Mouse (Mus musculus): ENCODE measurements around the gene Terb2.

DNA sequence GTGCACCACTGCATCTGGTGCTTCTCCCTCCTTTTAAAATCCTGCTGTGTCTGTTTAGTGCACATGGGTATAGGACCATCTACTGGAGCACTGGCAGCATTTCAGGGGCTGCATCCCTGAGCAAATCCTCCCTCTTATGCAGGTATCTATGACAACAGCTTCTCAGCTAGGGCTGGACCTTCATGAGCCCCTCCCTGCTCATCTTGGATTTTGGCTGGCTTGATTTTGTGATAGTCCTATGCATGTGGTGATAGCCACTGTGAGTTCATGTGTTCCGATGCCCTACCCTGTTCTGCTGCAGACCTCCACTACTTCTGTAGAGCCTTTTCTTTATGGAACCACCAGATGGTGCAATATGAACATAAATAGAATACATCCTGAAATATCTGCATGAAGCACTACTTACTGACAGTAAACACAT, 8.4 kb downstream of the Terb2 start:
- peak; percentile 51 for TF ChIP-seq CTCF (conservative IDR thresholded peaks at IDR 0.05; ENCODE audit: insufficient read depth, insufficient read length, low read depth, low read length)
- no peak for TF ChIP-seq POLR2A (IDR thresholded peaks at IDR 0.05; ENCODE audit: low read depth, low read length)

Data from kidney, adult 2 months (tissue).